Mouse (Mus musculus): ENCODE results near the gene Abhd17a. TPM values are rescaled to one million over a fixed set of nuclear protein-coding genes. Genes with fewer than 3 reads are reported as not detected.
"Not testable (repeated sequence)": the region's sequence is repeated elsewhere in the genome, so short reads cannot be mapped to it uniquely, and the experiment has no call there.

Abhd17a gene
- total RNA-seq, 4 experiments from 2014 or later = 70.5 to 80.7 (median 77.3) TPM

- DNase-seq (ENCODE audit: low spot score in 2 of 2) = no peak
Measured at GRCm38 (mm10) chr10:80609269-80609924, 19.3 kb upstream of the Abhd17a start.

GRCm38 (mm10) chr10:80608435-80608834 lies 18.3 kb upstream of the Abhd17a start:
- DNase-seq (ENCODE audit: low spot score in 2 of 2) = no peak

- no peak for DNase-seq (ENCODE audit: low spot score in 2 of 2)
Measured at GRCm38 (mm10) chr10:80606737-80607350, 16.7 kb upstream of the Abhd17a start.

- no peak for DNase-seq (ENCODE audit: low spot score in 2 of 2)
Measured at GRCm38 (mm10) chr10:80606306-80606705, 16.2 kb upstream of the Abhd17a start.

GRCm38 (mm10) chr10:80605721-80606120 lies 15.6 kb upstream of the Abhd17a start, which contains the start of gene Gm49322:
Gm49322 (plus strand) TSS chr10:80606021.
- not testable (repeated sequence) for DNase-seq (ENCODE audit: low spot score in 2 of 2)

- DNase-seq (ENCODE audit: low spot score in 2 of 2) = no peak
Measured at GRCm38 (mm10) chr10:80604988-80605387, 14.8 kb upstream of the Abhd17a start.

GRCm38 (mm10) chr10:80604001-80604509 lies 13.9 kb upstream of the Abhd17a start:
- no peak for DNase-seq (ENCODE audit: low spot score in 2 of 2)

- DNase-seq (ENCODE audit: low spot score in 2 of 2) = no peak
Measured at GRCm38 (mm10) chr10:80603364-80603763, 13.2 kb upstream of the Abhd17a start.

- peak; percentile 91 to 93 for DNase-seq (ENCODE audit: low spot score in 2 of 2)
Measured at GRCm38 (mm10) chr10:80602698-80603325, 12.7 kb upstream of the Abhd17a start, which contains the start of the genes Scamp4 and Adat3. Scamp4 (plus strand) TSS chr10:80602872. Adat3 (plus strand) TSS chr10:80602880.

- DNase-seq (ENCODE audit: low spot score in 2 of 2) = no peak
Measured at GRCm38 (mm10) chr10:80596318-80596717, 6.2 kb upstream of the Abhd17a start.

- no peak for DNase-seq (ENCODE audit: low spot score in 2 of 2)
Measured at GRCm38 (mm10) chr10:80589127-80589878, 838 bp downstream of the Abhd17a start.

- no peak for DNase-seq (ENCODE audit: low spot score in 2 of 2)
Measured at GRCm38 (mm10) chr10:80587305-80587657, 2.9 kb downstream of the Abhd17a start.

- no peak for DNase-seq (ENCODE audit: low spot score in 2 of 2)
Measured at GRCm38 (mm10) chr10:80586407-80587304, 3.5 kb downstream of the Abhd17a start.

GRCm38 (mm10) chr10:80585581-80585980 lies 4.6 kb downstream of the Abhd17a start:
- DNase-seq (ENCODE audit: low spot score in 2 of 2) = no peak

GRCm38 (mm10) chr10:80584642-80585552 lies 5.2 kb downstream of the Abhd17a start:
- no peak for DNase-seq (ENCODE audit: low spot score in 2 of 2)

- no peak for DNase-seq (ENCODE audit: low spot score in 2 of 2)
Measured at GRCm38 (mm10) chr10:80584045-80584488, 6.1 kb downstream of the Abhd17a start.

- DNase-seq (ENCODE audit: low spot score in 2 of 2) = no peak
Measured at GRCm38 (mm10) chr10:80583047-80583446, 7.1 kb downstream of the Abhd17a start.

- no peak for DNase-seq (ENCODE audit: low spot score in 2 of 2)
Measured at GRCm38 (mm10) chr10:80578911-80579310, 11.2 kb downstream of the Abhd17a start.

- peak; percentile 70 to 76 for DNase-seq (ENCODE audit: low spot score in 2 of 2)
Measured at GRCm38 (mm10) chr10:80578131-80578750, 11.9 kb downstream of the Abhd17a start.
